Mouse (Mus musculus): ENCODE data around the gene Slc25a15. TPM values are rescaled to one million over a fixed set of nuclear protein-coding genes. Genes with fewer than 3 reads are reported as not detected.

The Slc25a15 gene
- polyA plus RNA-seq, 1 experiment from 2014 or later: 14.5 TPM

Other genes with a start within 250 kb of the Slc25a15 start
- gene Nek3, start 232.2 kb downstream of the Slc25a15 start, polyA plus RNA-seq (2015; fragmentation: Nextera tagmentation; extraction: Ambion mirVana): 4.1 and 5.6 TPM in 2 replicates
- 50.0 and 53.2 TPM in 2 replicates for gene Ckap2, start 212.8 kb downstream of the Slc25a15 start, polyA plus RNA-seq (2015; fragmentation: Nextera tagmentation; extraction: Ambion mirVana)
- gene Vps36, start 205.8 kb downstream of the Slc25a15 start, polyA plus RNA-seq (2015; fragmentation: Nextera tagmentation; extraction: Ambion mirVana): 37.4 and 37.9 TPM in 2 replicates
- 9.8 and 10.2 TPM in 2 replicates for gene Thsd1, start 171.3 kb downstream of the Slc25a15 start, polyA plus RNA-seq (2015; fragmentation: Nextera tagmentation; extraction: Ambion mirVana)
- not detected in 2 replicates for gene Tpte, start 115.2 kb downstream of the Slc25a15 start, polyA plus RNA-seq (2015; fragmentation: Nextera tagmentation; extraction: Ambion mirVana)
- gene Mrps31, start 12.8 kb upstream of the Slc25a15 start, polyA plus RNA-seq (2015; fragmentation: Nextera tagmentation; extraction: Ambion mirVana): 39.3 and 40.3 TPM in 2 replicates

All from embryonic facial prominence, embryonic 13.5 days (tissue).